Mouse (Mus musculus) regulatory T cell (primary cell): ENCODE results near the gene Xpnpep1.

Experiments
- in situ Hi-C: fragments of 300-600 bp; cut with MboI, MseI; formaldehyde crosslinking; loops from one replicate; pipeline ENCODE4 v1.15.1; 2025; ENCODE audit warnings: high pct_unique_total_duplicates

The Xpnpep1 gene

GRCm38 (mm10) chr19:53040164-53041132 is at the start of gene Xpnpep1:
Xpnpep1 (minus strand) TSS chr19:53040214.
- in situ Hi-C loops: loop anchor here (10.0 kb wide), 1 partner anchor 174 kb away; no protein-coding TSS in a partner anchor

GRCm38 (mm10) chr19:53087268-53088143 is 47.5 kb upstream of the Xpnpep1 start:
- in situ Hi-C loops: loop anchor here (10.0 kb wide), 1 partner anchor 647 kb away; no protein-coding TSS in a partner anchor

- in situ Hi-C loops: loop anchor here (10.0 kb wide), 1 partner anchor 648 kb away; no protein-coding TSS in a partner anchor
Observed at GRCm38 (mm10) chr19:53086861-53087260, 46.8 kb upstream of the Xpnpep1 start.

- in situ Hi-C loops: loop anchor here (10.0 kb wide), 1 partner anchor 650 kb away; no protein-coding TSS in a partner anchor
Observed at GRCm38 (mm10) chr19:53084735-53085134, 44.7 kb upstream of the Xpnpep1 start.

GRCm38 (mm10) chr19:53082862-53083261 is 42.8 kb upstream of the Xpnpep1 start:
- in situ Hi-C loops: loop anchor here (10.0 kb wide), 1 partner anchor 652 kb away; no protein-coding TSS in a partner anchor

- in situ Hi-C loops: loop anchor here (10.0 kb wide), 1 partner anchor 653 kb away; no protein-coding TSS in a partner anchor
Observed at GRCm38 (mm10) chr19:53081339-53081738, 41.3 kb upstream of the Xpnpep1 start.

- in situ Hi-C loops: loop anchor here (10.0 kb wide), 1 partner anchor 654 kb away; no protein-coding TSS in a partner anchor
Observed at GRCm38 (mm10) chr19:53080921-53081320, 40.9 kb upstream of the Xpnpep1 start.

- in situ Hi-C loops: loop anchor here (10.0 kb wide), 1 partner anchor 654 kb away; no protein-coding TSS in a partner anchor
Observed at GRCm38 (mm10) chr19:53080487-53080886, 40.5 kb upstream of the Xpnpep1 start.

DNA sequence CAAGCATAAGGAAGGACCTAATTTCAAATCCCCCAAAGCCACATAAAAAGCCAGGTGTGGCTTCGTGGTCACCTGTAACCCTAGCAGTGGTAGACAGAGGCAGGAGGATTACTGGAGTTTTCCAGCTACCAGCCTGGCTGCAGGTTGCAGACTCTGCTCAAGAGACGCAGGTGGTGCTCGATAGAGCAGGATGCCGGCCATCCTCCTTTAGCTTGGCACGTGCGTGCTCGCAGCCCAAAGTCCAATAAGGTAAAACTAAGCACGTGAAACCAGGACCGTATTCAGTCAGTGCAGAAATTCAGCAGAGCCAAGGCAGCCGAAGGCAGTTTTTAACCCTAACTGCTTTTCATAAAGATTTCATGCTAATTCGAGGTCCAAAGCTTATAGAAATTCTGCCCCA is 40.0 kb upstream of the Xpnpep1 start:
- in situ Hi-C loops: loop anchor here (10.0 kb wide), 1 partner anchor 655 kb away; no protein-coding TSS in a partner anchor

DNA sequence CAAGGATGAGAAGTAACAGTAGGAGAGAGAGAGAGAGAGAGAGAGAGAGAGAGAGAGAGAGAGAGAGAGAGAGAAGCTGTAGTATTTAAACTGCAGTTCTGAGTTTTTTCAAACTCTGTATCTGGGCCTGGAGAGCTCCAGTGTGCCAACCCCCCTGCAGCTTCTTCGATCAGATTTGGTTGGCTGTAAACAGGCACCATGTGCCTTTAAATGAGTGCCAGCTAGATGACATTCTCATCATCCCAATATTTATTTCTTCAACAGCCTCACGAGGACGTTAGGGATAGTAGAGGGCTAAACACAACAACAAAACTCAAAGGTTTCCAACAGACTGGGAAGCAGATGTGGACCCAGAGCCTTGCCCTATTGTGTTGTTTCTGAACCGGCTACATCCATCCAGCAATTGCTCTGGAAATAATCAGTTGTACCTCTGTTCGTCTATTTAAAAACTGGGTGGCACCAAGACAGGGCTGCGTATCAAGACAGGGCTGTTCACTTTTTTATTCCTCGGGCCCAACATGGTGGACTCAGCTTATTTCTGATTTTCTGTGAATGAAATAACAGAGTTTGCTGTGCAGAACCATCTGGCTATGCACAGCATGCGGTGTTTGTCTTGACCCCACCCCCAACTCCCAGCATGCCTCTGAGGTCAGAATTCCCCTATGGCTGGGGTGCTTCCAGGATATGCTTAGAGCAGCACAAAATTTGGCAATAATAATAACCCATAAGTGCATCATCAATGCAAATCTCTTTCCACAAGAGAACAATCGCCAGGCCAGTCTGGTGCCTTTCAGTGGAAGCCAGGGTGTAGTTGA is 38.5 kb upstream of the Xpnpep1 start:
- in situ Hi-C loops: no loop called here

DNA sequence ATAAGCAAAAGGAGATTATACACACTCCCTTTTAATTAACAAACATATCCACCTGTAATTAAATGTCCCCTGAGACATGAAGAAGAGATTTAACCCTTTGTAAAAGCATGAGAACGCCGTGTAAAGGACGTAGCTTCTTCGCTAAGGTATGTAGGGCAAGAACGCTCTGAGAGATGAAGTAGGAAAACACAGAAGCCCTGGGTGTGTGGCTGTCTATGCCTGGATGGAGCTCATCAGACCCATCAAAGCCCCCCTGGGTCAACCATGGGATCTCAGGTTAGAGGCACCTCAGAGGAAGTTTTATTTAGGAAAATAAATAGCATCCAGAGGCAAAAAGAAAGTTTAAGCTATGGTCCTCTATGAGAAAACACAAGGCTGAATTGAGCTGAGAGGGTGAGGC is 37.3 kb upstream of the Xpnpep1 start:
- in situ Hi-C loops: no loop called here

DNA sequence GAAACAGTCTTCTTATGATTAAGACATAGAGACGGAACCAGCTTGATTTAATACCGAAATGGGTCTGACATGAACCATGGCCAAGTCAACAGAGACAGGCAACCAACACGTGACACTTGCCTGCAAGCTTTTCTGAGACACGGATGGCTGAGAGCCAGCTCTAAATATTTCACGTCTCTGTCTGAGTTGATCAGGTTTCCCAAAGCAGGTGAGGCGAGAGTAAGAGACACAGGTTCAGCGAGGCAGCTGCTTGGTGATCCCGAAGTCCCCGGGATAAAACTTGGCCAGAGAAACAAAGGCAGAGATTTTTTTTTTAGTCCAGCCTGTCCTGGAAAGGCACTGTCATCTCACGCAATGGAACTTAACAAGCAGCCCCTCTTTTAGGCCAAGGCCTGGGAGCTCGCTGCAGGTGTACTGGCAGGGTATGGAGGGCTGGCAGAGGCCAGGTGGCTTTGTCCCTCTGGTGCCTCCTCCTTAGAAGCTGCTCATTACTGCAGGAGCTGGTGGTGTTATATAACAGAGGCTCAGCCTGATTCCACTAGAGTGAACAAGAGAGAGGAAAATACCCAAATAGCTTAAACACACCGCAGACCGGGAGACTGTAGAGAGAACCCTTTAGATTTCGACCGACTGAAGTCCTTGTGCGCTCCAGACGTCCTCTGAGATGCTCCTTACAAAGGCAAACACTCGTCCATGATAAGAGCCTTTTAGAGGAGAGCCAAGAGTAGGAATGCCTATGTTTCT is 36.4 kb upstream of the Xpnpep1 start:
- in situ Hi-C loops: no loop called here

DNA sequence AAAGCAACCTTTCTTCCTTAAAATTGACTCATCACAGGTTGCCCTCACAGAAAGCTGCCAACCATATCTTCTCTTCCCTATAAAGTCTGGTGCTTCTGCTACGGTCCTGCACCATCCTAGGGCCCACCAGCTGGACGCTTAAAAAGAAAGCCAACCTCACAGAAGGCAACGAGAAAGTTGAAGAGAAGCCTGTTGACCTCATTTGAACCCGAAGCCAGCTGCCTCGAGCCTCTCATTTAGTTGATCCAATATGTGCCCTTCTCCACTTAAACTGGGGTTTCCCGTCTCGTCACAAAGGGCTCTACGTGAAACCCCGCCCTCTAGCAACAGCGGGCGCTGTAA is 35.9 kb upstream of the Xpnpep1 start:
- in situ Hi-C loops: no loop called here

DNA sequence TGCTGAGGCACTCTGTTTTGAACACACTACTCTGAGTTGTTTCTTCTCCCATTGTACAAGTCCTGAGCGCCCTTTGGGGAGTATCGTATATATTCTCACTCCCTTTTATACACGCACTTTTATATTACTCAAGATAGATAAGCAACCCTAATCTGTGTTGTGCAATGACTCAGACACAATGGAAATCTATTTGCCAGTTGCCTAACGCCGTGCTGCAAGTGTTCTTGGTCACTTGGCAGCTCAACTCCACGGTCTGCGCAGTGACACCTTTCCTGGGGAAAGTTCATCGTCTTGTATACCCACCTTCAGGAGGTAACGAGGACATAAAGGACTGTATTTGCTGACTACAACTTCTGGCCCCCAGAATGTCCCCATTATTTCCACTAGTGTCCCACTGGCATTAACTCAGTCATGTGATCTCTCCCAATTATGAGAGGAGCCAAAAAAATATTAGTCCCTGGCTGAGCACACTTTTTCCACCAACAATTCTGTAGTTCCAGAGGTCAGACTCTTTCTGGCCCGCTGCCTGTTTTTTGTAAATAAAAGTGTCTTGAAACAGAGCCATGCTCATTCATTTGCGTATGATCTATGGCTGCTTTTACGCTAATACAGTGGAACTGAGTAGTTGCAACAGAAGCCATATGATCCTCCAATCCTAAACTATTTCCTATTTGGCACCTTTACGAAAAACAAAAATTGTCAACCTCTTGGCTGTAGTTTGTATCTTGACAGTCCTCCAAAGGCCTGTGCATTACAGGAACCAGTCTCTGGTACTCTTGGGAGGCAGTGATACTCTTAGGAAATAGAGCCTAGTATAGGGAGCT is 35.1 kb upstream of the Xpnpep1 start:
- in situ Hi-C loops: no loop called here

GRCm38 (mm10) chr19:53073521-53073920 is 33.5 kb upstream of the Xpnpep1 start:
- in situ Hi-C loops: no loop called here

DNA sequence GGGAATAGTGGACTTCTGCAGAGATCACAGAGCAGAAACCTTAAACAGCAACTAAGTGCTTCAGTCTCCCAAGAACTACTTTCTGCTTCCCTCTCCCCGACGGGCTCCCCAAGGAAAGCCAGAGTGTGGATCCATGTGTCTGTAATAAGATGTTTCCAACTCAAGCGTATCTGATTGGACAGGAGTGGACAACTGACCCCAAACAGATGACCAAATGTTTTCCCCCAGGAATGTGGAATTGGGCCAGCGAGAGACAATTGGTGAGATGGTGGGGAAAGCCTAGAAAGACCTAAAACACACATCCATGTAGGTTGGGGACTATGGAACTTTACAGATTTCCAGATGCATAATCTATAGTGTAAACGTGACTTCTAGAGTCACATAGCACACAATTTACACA is 32.4 kb upstream of the Xpnpep1 start:
- in situ Hi-C loops: no loop called here

DNA sequence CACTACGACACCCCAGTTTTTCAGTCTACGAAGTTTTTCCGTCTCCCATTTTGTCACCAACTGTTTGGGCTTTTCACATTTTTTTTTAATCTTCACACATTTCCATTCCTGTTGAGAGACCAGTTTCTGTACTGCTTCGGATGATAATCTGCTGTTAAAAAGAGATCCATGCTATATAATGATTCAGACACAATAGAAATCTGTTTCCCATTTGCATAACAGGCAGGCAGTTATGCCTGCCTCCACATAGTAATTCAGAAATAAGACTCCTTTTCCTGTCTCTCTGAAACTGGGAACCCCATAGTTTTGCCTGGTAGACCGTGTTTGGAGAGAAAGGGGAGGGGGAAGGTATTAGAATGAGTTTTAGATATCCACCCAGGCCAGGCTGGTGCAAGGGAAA is 31.6 kb upstream of the Xpnpep1 start:
- in situ Hi-C loops: no loop called here

DNA sequence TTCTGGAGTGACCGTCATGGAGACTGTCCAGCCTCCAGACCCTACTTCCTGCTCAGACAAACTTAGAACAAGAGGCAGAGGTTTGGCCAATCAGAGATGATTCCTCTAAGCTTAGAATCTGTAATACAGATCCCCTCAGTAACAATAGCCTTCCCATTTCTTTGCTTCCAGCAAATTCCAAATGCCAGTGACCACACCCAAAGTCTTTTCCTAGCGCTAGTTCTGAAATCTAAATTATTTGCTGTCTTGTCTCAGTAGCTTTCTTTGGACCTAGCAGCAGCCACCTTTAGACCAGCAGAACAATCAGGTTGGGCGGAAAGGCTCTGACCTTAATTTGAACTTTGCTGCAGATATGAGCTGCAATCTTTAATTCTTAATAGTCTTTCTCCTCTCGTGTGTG is 30.9 kb upstream of the Xpnpep1 start:
- in situ Hi-C loops: no loop called here

DNA sequence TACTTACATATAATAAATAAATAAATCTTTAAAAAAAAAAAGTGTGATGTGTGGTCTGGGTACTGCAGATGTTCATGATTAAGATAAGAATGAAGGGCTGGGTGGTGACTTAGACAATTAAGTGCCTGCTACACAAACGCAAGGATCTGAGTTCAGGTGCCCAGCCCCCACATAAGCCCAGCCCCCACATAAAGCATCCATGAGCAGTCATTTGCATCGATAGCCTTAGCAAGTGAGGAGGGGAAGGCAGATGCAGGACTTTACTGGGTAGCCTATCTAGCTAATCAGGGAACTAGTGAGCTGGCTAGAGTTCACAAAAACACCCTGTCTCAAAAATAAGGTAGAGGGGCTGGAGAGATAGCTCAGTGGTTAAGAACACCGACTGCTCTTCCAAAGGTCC is 29.4 kb upstream of the Xpnpep1 start:
- in situ Hi-C loops: no loop called here
